Mouse (Mus musculus) inflammation-experienced regulatory T-cells, adult 6 months (primary cell): ENCODE measurements at regions not wholly inside any gene's neighbourhood (a gene's known extent, or its start where the extent isn't known, plus 50 kb on each side); places are given as distances from the start of the nearest gene placed in this dataset.

Experiments
- ATAC-seq: one replicate; pipeline ENCODE4 v1.8.0; 2017

GRCm38 (mm10) chr8:26226612-26227528, 107.5 kb downstream of the Gm45692 start:
- no peak for ATAC-seq

- ATAC-seq = no peak
Observed at GRCm38 (mm10) chr8:26227529-26227895, 108.2 kb downstream of the Gm45692 start.

- ATAC-seq = no peak
Observed at GRCm38 (mm10) chr8:26229548-26229947, 110.2 kb downstream of the Gm45692 start.

- no peak for ATAC-seq
Observed at GRCm38 (mm10) chr8:26239075-26239474, 119.7 kb downstream of the Gm45692 start.

- ATAC-seq = no peak
Observed at GRCm38 (mm10) chr8:26239604-26240003, 120.3 kb downstream of the Gm45692 start.

GRCm38 (mm10) chr8:26243743-26244142, 124.4 kb downstream of the Gm45692 start:
- ATAC-seq = no peak

GRCm38 (mm10) chr8:26244308-26244707, 125.0 kb downstream of the Gm45692 start:
- no peak for ATAC-seq

GRCm38 (mm10) chr8:26255191-26255669, 135.9 kb downstream of the Gm45692 start:
- ATAC-seq = no peak

- no peak for ATAC-seq
Observed at GRCm38 (mm10) chr8:26260294-26260693, 141.0 kb downstream of the Gm45692 start.

GRCm38 (mm10) chr8:26262536-26262935, 143.2 kb downstream of the Gm45692 start:
- no peak for ATAC-seq

- ATAC-seq = no peak
Observed at GRCm38 (mm10) chr8:26264869-26265321, 145.6 kb downstream of the Gm45692 start.

GRCm38 (mm10) chr8:26265366-26265765, 146.0 kb downstream of the Gm45692 start:
- no peak for ATAC-seq

- ATAC-seq = no peak
Observed at GRCm38 (mm10) chr8:26266384-26266783, 147.1 kb downstream of the Gm45692 start.

GRCm38 (mm10) chr8:26267569-26267968, 148.2 kb downstream of the Gm45692 start:
- ATAC-seq = no peak

- no peak for ATAC-seq
Observed at GRCm38 (mm10) chr8:26268751-26269415, 149.5 kb downstream of the Gm45692 start.

- ATAC-seq = no peak
Observed at GRCm38 (mm10) chr8:26272110-26272509, 152.8 kb downstream of the Gm45692 start.

- ATAC-seq = no peak
Observed at GRCm38 (mm10) chr8:26272675-26273414, 153.5 kb downstream of the Gm45692 start.

GRCm38 (mm10) chr8:26273415-26273760, 154.1 kb downstream of the Gm45692 start:
- no peak for ATAC-seq

GRCm38 (mm10) chr8:26273792-26274191, 154.5 kb downstream of the Gm45692 start:
- no peak for ATAC-seq

- ATAC-seq = no peak
Observed at GRCm38 (mm10) chr8:26274481-26274880, 155.1 kb downstream of the Gm45692 start.

GRCm38 (mm10) chr8:26282156-26282935, 163.0 kb downstream of the Gm45692 start:
- ATAC-seq = no peak

- no peak for ATAC-seq
Observed at GRCm38 (mm10) chr8:26283957-26284356, 164.6 kb downstream of the Gm45692 start.
